Mouse (Mus musculus) ES-Bruce4 (cell line): Measurements from ENCODE around the gene Hspb9. TPM values are rescaled to one million over a fixed set of nuclear protein-coding genes. Genes with fewer than 3 reads are reported as not detected.

ENCODE experiments used
- H3K27ac ChIP-seq: 2 replicates; pipeline ENCODE4 v1.5.1; 2012; ENCODE audit warnings: low read length, inconsistent platforms; ENCODE audit not compliant: insufficient read depth
- H3K27me3 ChIP-seq: 2 replicates; pipeline ENCODE4 v1.6.1; 2012; ENCODE audit warnings: mild to moderate bottlenecking, low read length, inconsistent platforms; ENCODE audit not compliant: control insufficient read depth, poor library complexity, insufficient read depth, severe bottlenecking
- H3K36me3 ChIP-seq: 2 replicates; pipeline ENCODE4 v1.6.1; 2012; ENCODE audit warnings: inconsistent platforms, mild to moderate bottlenecking, low read length, moderate library complexity; ENCODE audit not compliant: control insufficient read depth, poor library complexity, insufficient read depth, severe bottlenecking
- H3K4me1 ChIP-seq: one replicate; pipeline ENCODE4 v1.8.1; 2011; ENCODE audit warnings: low read length; ENCODE audit not compliant: control insufficient read depth, insufficient read depth
- H3K4me3 ChIP-seq: 2 replicates; pipeline ENCODE4 v1.5.1; 2011; ENCODE audit warnings: low read depth, mild to moderate bottlenecking, low read length
- H3K9ac ChIP-seq: 2 replicates; pipeline ENCODE4 v1.6.1; 2012; ENCODE audit warnings: low read depth, mild to moderate bottlenecking, inconsistent platforms; ENCODE audit not compliant: poor library complexity, severe bottlenecking
- H3K9me3 ChIP-seq: replicated peaks from 2 replicates; pipeline ENCODE4 v1.6.1; 2012; ENCODE audit warnings: mild to moderate bottlenecking, low read length, inconsistent platforms; ENCODE audit not compliant: control insufficient read depth, poor library complexity, insufficient read depth, severe bottlenecking
- CTCF ChIP-seq: IDR thresholded peaks from one replicate; pipeline ENCODE4 v1.8.1; 2011; ENCODE audit warnings: low read depth, low read length
- EP300 ChIP-seq: IDR thresholded peaks from 2 replicates; pipeline ENCODE4 v1.6.1; 2011; ENCODE audit warnings: low read depth, low read length; ENCODE audit not compliant: insufficient read depth
- POLR2A ChIP-seq: IDR thresholded peaks from one replicate; pipeline ENCODE4 v1.8.1; 2011; ENCODE audit warnings: low read length; ENCODE audit not compliant: insufficient read depth
- polyA plus RNA-seq: library from polyadenylated mRNA; stranded (reverse); fragments of >200 nt; gene quantifications from 2 replicates; pipeline ENCODE4 v1.2.4, GENCODE M21; 2011; ENCODE audit warnings: low read depth; ENCODE audit not compliant: missing spikeins, insufficient read depth, insufficient read length

Gene Hspb9
- polyA plus RNA-seq, 1 experiment, result not detected

GRCm38 (mm10) chr11:100692164-100692616 lies 21.5 kb upstream of the Hspb9 start, which contains the start of gene Zfp385c:
Zfp385c (minus strand) TSS chr11:100692455.
- no peak for TF ChIP-seq CTCF
- TF ChIP-seq EP300, result no peak
- no peak for TF ChIP-seq POLR2A
- Histone ChIP-seq H3K9me3 (no peaks in the 10 kb centered on the region), H3K27me3 (no peaks in the 10 kb centered on the region), H3K4me1 (no peaks in the 10 kb centered on the region), H3K27ac (no peak within 1 kb of the TSS), H3K4me3 (peak within 1 kb of the TSS; percentile 74), H3K9ac (peak within 1 kb of the TSS; percentile 30), H3K36me3 (no peaks in the 10 kb centered on the region)

GRCm38 (mm10) chr11:100693154-100693553 lies 20.5 kb upstream of the Hspb9 start:
- H3K36me3 ChIP-seq, result no peaks in the 10 kb centered on the region

GRCm38 (mm10) chr11:100694926-100695325 lies 18.7 kb upstream of the Hspb9 start:
- H3K4me1 ChIP-seq, result no peaks in the 10 kb centered on the region
- no peak overlapping the region for H3K9ac ChIP-seq
- no peaks in the 10 kb centered on the region for H3K9me3 ChIP-seq
- H3K27me3 ChIP-seq, result no peaks in the 10 kb centered on the region
- H3K36me3 ChIP-seq, result no peaks in the 10 kb centered on the region
- TF ChIP-seq EP300 (no peak), POLR2A (no peak), CTCF (peak; percentile 97)
- no peak overlapping the region for H3K4me3 ChIP-seq
- no peak overlapping the region for H3K27ac ChIP-seq

More at GRCm38 (mm10) chr11:100693154-100693553, 20.5 kb upstream of the Hspb9 start:
- Histone ChIP-seq H3K9me3 (no peaks in the 10 kb centered on the region), H3K4me3 (no peak overlapping the region), H3K9ac (no peak overlapping the region), H3K27ac (no peak overlapping the region), H3K4me1 (no peaks in the 10 kb centered on the region), H3K27me3 (no peaks in the 10 kb centered on the region)
- TF ChIP-seq EP300 (no peak), CTCF (no peak), POLR2A (no peak)

GRCm38 (mm10) chr11:100697921-100698320 lies 15.7 kb upstream of the Hspb9 start:
- H3K9ac ChIP-seq, result no peak overlapping the region
- TF ChIP-seq POLR2A (no peak), EP300 (no peak), CTCF (no peak)
- H3K9me3 ChIP-seq, result no peaks in the 10 kb centered on the region
- no peak overlapping the region for H3K4me3 ChIP-seq
- H3K27me3 ChIP-seq, result no peaks in the 10 kb centered on the region
- no peaks in the 10 kb centered on the region for H3K36me3 ChIP-seq
- H3K4me1 ChIP-seq, result no peaks in the 10 kb centered on the region
- no peak overlapping the region for H3K27ac ChIP-seq

GRCm38 (mm10) chr11:100700710-100701109 lies 12.9 kb upstream of the Hspb9 start:
- no peaks in the 10 kb centered on the region for H3K27me3 ChIP-seq
- no peak overlapping the region for H3K4me3 ChIP-seq
- no peaks in the 10 kb centered on the region for H3K9me3 ChIP-seq
- H3K9ac ChIP-seq, result no peak overlapping the region
- H3K4me1 ChIP-seq, result no peaks in the 10 kb centered on the region
- no peak overlapping the region for H3K27ac ChIP-seq
- no peak for TF ChIP-seq EP300
- no peak for TF ChIP-seq CTCF
- no peak for TF ChIP-seq POLR2A
- peaks cover 8% of the 10 kb centered on the region for H3K36me3 ChIP-seq

- Histone ChIP-seq H3K9ac (no peak overlapping the region), H3K27me3 (no peaks in the 10 kb centered on the region), H3K36me3 (peaks cover 14% of the 10 kb centered on the region), H3K27ac (no peak overlapping the region), H3K4me3 (peak overlapping the region; percentile 10), H3K9me3 (no peaks in the 10 kb centered on the region), H3K4me1 (no peaks in the 10 kb centered on the region)
- TF ChIP-seq CTCF (no peak), POLR2A (no peak), EP300 (no peak)
These were observed 12.3 kb upstream of the Hspb9 start for GRCm38 (mm10) chr11:100701301-100701700.
